ENCODE assay signal across 1 mouse cellular context in the genomic region with DNA sequence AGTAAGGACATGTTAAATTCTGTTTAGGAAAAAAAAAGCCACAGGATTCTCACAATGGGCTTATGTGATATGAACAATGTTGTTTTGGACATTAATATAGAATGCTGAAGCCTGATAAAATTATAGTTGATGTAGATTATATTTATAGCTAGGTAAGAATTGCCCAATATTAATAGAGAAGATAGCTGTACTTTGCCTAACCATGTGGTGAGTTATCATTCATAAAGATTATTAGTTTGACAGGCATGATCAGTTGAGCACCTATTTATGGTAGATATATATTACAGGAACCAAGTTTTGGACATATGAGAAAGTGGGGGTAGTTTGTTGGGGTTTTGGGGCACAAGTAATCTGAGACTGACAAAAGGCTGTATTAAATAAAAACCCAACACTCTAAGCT.
TF ChIP-seq lines count a peak whose summit lies in the region.

No protein-coding gene starts in this region.

TF ChIP-seq in MEL, 35 proteins besides CTCF, POLR2A, EP300 and RAD21:
- TF ChIP-seq MYC (IDR thresholded peaks at IDR 0.05; ENCODE audit: low read depth, low read length), result peak; percentile 74
- TF ChIP-seq GATA1 (IDR thresholded peaks at IDR 0.05; ENCODE audit: low read depth, low read length), result peak; percentile 9; the same call in 1 of the 2 replicates
- no peak for TF ChIP-seq CHD2 (IDR thresholded peaks at IDR 0.05; ENCODE audit: low read length)
- no peak for TF ChIP-seq SMC3 (IDR thresholded peaks at IDR 0.05; ENCODE audit: low read depth, low read length)
- TF ChIP-seq HCFC1 (IDR thresholded peaks at IDR 0.05; ENCODE audit: low read depth, low read length), result peak; percentile 41; the same call in 1 of the 2 replicates
- peak; percentile 57 for TF ChIP-seq SIN3A (IDR thresholded peaks at IDR 0.05; ENCODE audit: low read length)
- TF ChIP-seq ETS1 (IDR thresholded peaks at IDR 0.05; ENCODE audit: low read depth, low read length), result peak; percentile 38; the same call in 1 of the 2 replicates
- no peak for TF ChIP-seq MYB (IDR thresholded peaks at IDR 0.05; ENCODE audit: low read depth, low read length)
- TF ChIP-seq USF2 (IDR thresholded peaks at IDR 0.05; ENCODE audit: borderline replicate concordance in 1 of 2, insufficient read depth in 1 of 2, low read depth in 1 of 2, low read length in 2 of 2), result no peak
- no peak for TF ChIP-seq RCOR1 (IDR thresholded peaks at IDR 0.05; ENCODE audit: low read depth, low read length)
